Mouse (Mus musculus) limb, embryonic 13.5 days (tissue): Measurements from ENCODE around the gene Nckap5. TPM values are rescaled to one million over a fixed set of nuclear protein-coding genes. Genes with fewer than 3 reads are reported as not detected.
A peak's percentile ranks its signal among the peaks of the same experiment; 100 is the strongest.

ENCODE experiments used
- ATAC-seq: fragments of 200-750 bp; cut with Nextera tagmentation; 2 replicates; pipeline ENCODE4 v1.8.0; 2017; ENCODE audit warnings: low read depth, moderate number of reproducible peaks, moderate TSS enrichment; ENCODE audit not compliant: low FRiP score
- H3K27ac ChIP-seq: fragments of 300-500 bp; sonication (generic); 2 replicates; pipeline ENCODE4 v1.5.1; 2015; ENCODE audit warnings: inconsistent platforms, mild to moderate bottlenecking, moderate library complexity
- H3K27me3 ChIP-seq: fragments of 300-500 bp; sonication (generic); 2 replicates; pipeline ENCODE4 v1.6.1; 2015; ENCODE audit warnings: mild to moderate bottlenecking, inconsistent platforms
- H3K36me3 ChIP-seq: fragments of 300-500 bp; sonication (generic); 2 replicates; pipeline ENCODE4 v1.6.1; 2015; ENCODE audit warnings: inconsistent platforms, mild to moderate bottlenecking, moderate library complexity
- H3K4me1 ChIP-seq: fragments of 300-500 bp; sonication (generic); 2 replicates; pipeline ENCODE4 v1.6.1; 2015; ENCODE audit warnings: inconsistent platforms
- H3K4me2 ChIP-seq: fragments of 300-500 bp; sonication (generic); replicated peaks from 2 replicates; pipeline ENCODE4 v1.6.1; 2015; ENCODE audit warnings: inconsistent platforms, mild to moderate bottlenecking, moderate library complexity
- H3K4me3 ChIP-seq: fragments of 300-500 bp; sonication (generic); 2 replicates; pipeline ENCODE4 v1.5.1; 2015; ENCODE audit warnings: moderate library complexity, mild to moderate bottlenecking, inconsistent platforms
- H3K9ac ChIP-seq: fragments of 300-500 bp; sonication (generic); 2 replicates; pipeline ENCODE4 v1.6.1; 2015; ENCODE audit warnings: mild to moderate bottlenecking, inconsistent platforms
- H3K9me3 ChIP-seq: fragments of 300-500 bp; sonication (generic); 2 replicates; pipeline ENCODE4 v1.6.1; 2016; ENCODE audit warnings: inconsistent platforms
- WGBS: fragments of 180-500 bp; shearing (Covaris S2); methylation state at CpG from one replicate; pipeline ENCODE4 v1.1.7; 2015; 5-methylcytosine and 5-hydroxymethylcytosine counted together
- polyA plus RNA-seq: library from polyadenylated mRNA; unstranded; fragments of >200 nt; fragmentation: Nextera tagmentation; extraction: Ambion mirVana; gene quantifications from 2 replicates; pipeline ENCODE4 v1.2.1, GENCODE M21; 2015

The Nckap5 gene
- polyA plus RNA-seq, 1 experiment from 2014 or later, result 13.5 TPM

- Histone ChIP-seq H3K36me3 (no peaks in the 10 kb centered on the region), H3K4me3 (no peak overlapping the region), H3K9ac (no peak overlapping the region), H3K4me2 (no peak overlapping the region), H3K27me3 (no peaks in the 10 kb centered on the region), H3K27ac (no peak overlapping the region), H3K9me3 (no peaks in the 10 kb centered on the region), H3K4me1 (peaks cover 13% of the 10 kb centered on the region)
- ATAC-seq, result no peak
- 78% methylated on average over 3 of the region's 3 CpGs for WGBS
These were observed 842.8 kb downstream of the Nckap5 start for GRCm38 (mm10) chr1:125987803-125988202.

GRCm38 (mm10) chr1:125984570-125984969 is 846.0 kb downstream of the Nckap5 start:
- no peaks in the 10 kb centered on the region for H3K9me3 ChIP-seq
- no peak overlapping the region for H3K9ac ChIP-seq
- H3K36me3 ChIP-seq, result no peaks in the 10 kb centered on the region
- no peaks in the 10 kb centered on the region for H3K27me3 ChIP-seq
- no peak overlapping the region for H3K4me2 ChIP-seq
- 58% methylated on average over 2 of the region's 2 CpGs for WGBS
- ATAC-seq, result no peak
- H3K4me1 ChIP-seq, result peaks cover 13% of the 10 kb centered on the region
- no peak overlapping the region for H3K4me3 ChIP-seq
- no peak overlapping the region for H3K27ac ChIP-seq

GRCm38 (mm10) chr1:125974649-125975048 is 856.0 kb downstream of the Nckap5 start:
- no peak overlapping the region for H3K9ac ChIP-seq
- no peak for ATAC-seq
- no peaks in the 10 kb centered on the region for H3K36me3 ChIP-seq
- no peak overlapping the region for H3K4me3 ChIP-seq
- no peak overlapping the region for H3K4me2 ChIP-seq
- no peaks in the 10 kb centered on the region for H3K27me3 ChIP-seq
- WGBS, result 88% methylated on average over 3 of the region's 3 CpGs
- H3K27ac ChIP-seq, result no peak overlapping the region
- no peaks in the 10 kb centered on the region for H3K9me3 ChIP-seq
- no peaks in the 10 kb centered on the region for H3K4me1 ChIP-seq

- Histone ChIP-seq H3K4me2 (no peak overlapping the region), H3K9me3 (no peaks in the 10 kb centered on the region), H3K4me3 (no peak overlapping the region), H3K27ac (no peak overlapping the region), H3K4me1 (no peaks in the 10 kb centered on the region), H3K27me3 (no peaks in the 10 kb centered on the region), H3K9ac (no peak overlapping the region), H3K36me3 (no peaks in the 10 kb centered on the region)
- no peak for ATAC-seq
- 83% methylated on average over 6 of the region's 6 CpGs for WGBS
These were observed 858.7 kb downstream of the Nckap5 start for GRCm38 (mm10) chr1:125971933-125972332.

GRCm38 (mm10) chr1:125967671-125968070 is 862.9 kb downstream of the Nckap5 start:
- H3K4me1 ChIP-seq, result no peaks in the 10 kb centered on the region
- H3K4me3 ChIP-seq, result no peak overlapping the region
- no peaks in the 10 kb centered on the region for H3K27me3 ChIP-seq
- H3K27ac ChIP-seq, result no peak overlapping the region
- no peak for ATAC-seq
- 73% methylated on average over 6 of the region's 6 CpGs for WGBS
- no peaks in the 10 kb centered on the region for H3K9me3 ChIP-seq
- H3K36me3 ChIP-seq, result no peaks in the 10 kb centered on the region
- no peak overlapping the region for H3K9ac ChIP-seq
- no peak overlapping the region for H3K4me2 ChIP-seq

GRCm38 (mm10) chr1:125951026-125951425 is 879.6 kb downstream of the Nckap5 start:
- no peaks in the 10 kb centered on the region for H3K4me1 ChIP-seq
- WGBS, result 83% methylated on average over 3 of the region's 3 CpGs
- H3K27me3 ChIP-seq, result no peaks in the 10 kb centered on the region
- no peaks in the 10 kb centered on the region for H3K36me3 ChIP-seq
- no peak overlapping the region for H3K27ac ChIP-seq
- no peak overlapping the region for H3K9ac ChIP-seq
- H3K9me3 ChIP-seq, result no peaks in the 10 kb centered on the region
- H3K4me3 ChIP-seq, result no peak overlapping the region
- no peak overlapping the region for H3K4me2 ChIP-seq
- ATAC-seq, result no peak

GRCm38 (mm10) chr1:125949076-125949475 is 881.5 kb downstream of the Nckap5 start:
- Histone ChIP-seq H3K9me3 (no peaks in the 10 kb centered on the region), H3K4me3 (no peak overlapping the region), H3K4me2 (no peak overlapping the region), H3K4me1 (peaks cover 8% of the 10 kb centered on the region; the same call in 1 of the 2 replicates), H3K27ac (no peak overlapping the region), H3K27me3 (no peaks in the 10 kb centered on the region), H3K9ac (no peak overlapping the region), H3K36me3 (no peaks in the 10 kb centered on the region)
- WGBS, result 49% methylated on average over 6 of the region's 6 CpGs
- ATAC-seq, result no peak

- ATAC-seq, result peak; percentile 68
- no peak overlapping the region for H3K4me2 ChIP-seq
- no peak overlapping the region for H3K27ac ChIP-seq
- H3K4me3 ChIP-seq, result no peak overlapping the region
- H3K27me3 ChIP-seq, result no peaks in the 10 kb centered on the region
- H3K36me3 ChIP-seq, result no peaks in the 10 kb centered on the region
- no peak overlapping the region for H3K9ac ChIP-seq
- H3K4me1 ChIP-seq, result peaks cover 11% of the 10 kb centered on the region; the same call in 1 of the 2 replicates
- WGBS, result 21% methylated on average over 9 of the region's 9 CpGs
- H3K9me3 ChIP-seq, result no peaks in the 10 kb centered on the region
These were observed 885.5 kb downstream of the Nckap5 start for GRCm38 (mm10) chr1:125945136-125945535.

- WGBS, result 87% methylated on average over 1 of the region's 1 CpGs
- no peak overlapping the region for H3K4me3 ChIP-seq
- H3K27ac ChIP-seq, result no peak overlapping the region
- no peak overlapping the region for H3K9ac ChIP-seq
- no peak overlapping the region for H3K4me2 ChIP-seq
- no peak for ATAC-seq
- H3K27me3 ChIP-seq, result no peaks in the 10 kb centered on the region
- no peaks in the 10 kb centered on the region for H3K36me3 ChIP-seq
- H3K9me3 ChIP-seq, result no peaks in the 10 kb centered on the region
- peaks cover 11% of the 10 kb centered on the region; the same call in 1 of the 2 replicates for H3K4me1 ChIP-seq
These were observed 887.3 kb downstream of the Nckap5 start for GRCm38 (mm10) chr1:125943305-125943704.

GRCm38 (mm10) chr1:125925486-125925885 is 905.1 kb downstream of the Nckap5 start:
- H3K27ac ChIP-seq, result no peak overlapping the region
- H3K9me3 ChIP-seq, result no peaks in the 10 kb centered on the region
- no peak overlapping the region for H3K4me3 ChIP-seq
- WGBS, result 96% methylated on average over 10 of the region's 10 CpGs
- H3K4me2 ChIP-seq, result no peak overlapping the region
- no peak overlapping the region for H3K9ac ChIP-seq
- H3K36me3 ChIP-seq, result no peaks in the 10 kb centered on the region
- no peaks in the 10 kb centered on the region for H3K4me1 ChIP-seq
- no peaks in the 10 kb centered on the region for H3K27me3 ChIP-seq
- no peak for ATAC-seq

- Histone ChIP-seq H3K4me2 (no peak overlapping the region), H3K9me3 (no peaks in the 10 kb centered on the region), H3K4me3 (no peak overlapping the region), H3K27ac (no peak overlapping the region), H3K9ac (no peak overlapping the region), H3K36me3 (no peaks in the 10 kb centered on the region), H3K27me3 (no peaks in the 10 kb centered on the region), H3K4me1 (no peaks in the 10 kb centered on the region)
- WGBS, result 77% methylated on average over 2 of the region's 2 CpGs
- no peak for ATAC-seq
These were observed 907.5 kb downstream of the Nckap5 start for GRCm38 (mm10) chr1:125923062-125923461.

GRCm38 (mm10) chr1:125920696-125921095 is 909.9 kb downstream of the Nckap5 start:
- WGBS, result 95% methylated on average over 3 of the region's 3 CpGs
- Histone ChIP-seq H3K27me3 (0 out of 2 replicates have a peak, but pooled peaks cover 4% of the 10 kb centered on the region), H3K4me2 (no peak overlapping the region), H3K9me3 (no peaks in the 10 kb centered on the region), H3K9ac (no peak overlapping the region), H3K27ac (no peak overlapping the region), H3K36me3 (no peaks in the 10 kb centered on the region), H3K4me3 (no peak overlapping the region), H3K4me1 (no peaks in the 10 kb centered on the region)
- no peak for ATAC-seq
